Mouse (Mus musculus) kidney, embryonic 14.5 days (tissue): ENCODE results near the gene Cdh26. TPM values are rescaled to one million over a fixed set of nuclear protein-coding genes. Genes with fewer than 3 reads are reported as not detected.

Source experiments
- ATAC-seq: fragments of 200-750 bp; cut with Nextera tagmentation; 2 replicates; pipeline ENCODE4 v1.8.0; 2017; ENCODE audit warnings: moderate number of reproducible peaks, mild to moderate bottlenecking, moderate TSS enrichment, moderate library complexity; ENCODE audit not compliant: low FRiP score, low TSS enrichment
- H3K27ac ChIP-seq: fragments of 300-500 bp; sonication (generic); 2 replicates; pipeline ENCODE4 v1.5.1; 2014; ENCODE audit warnings: low read depth, mild to moderate bottlenecking, low read length, moderate library complexity, mixed read lengths
- H3K27me3 ChIP-seq: fragments of 300-500 bp; sonication (generic); 2 replicates; pipeline ENCODE4 v1.6.1; 2014; ENCODE audit warnings: mild to moderate bottlenecking, low read length; ENCODE audit not compliant: control insufficient read depth, insufficient read depth
- H3K36me3 ChIP-seq: fragments of 300-500 bp; sonication (generic); 2 replicates; pipeline ENCODE4 v1.6.1; 2014; ENCODE audit warnings: low read length, mixed read lengths; ENCODE audit not compliant: control insufficient read depth, insufficient read depth
- H3K4me1 ChIP-seq: fragments of 300-500 bp; sonication (generic); 2 replicates; pipeline ENCODE4 v1.6.1; 2014; ENCODE audit warnings: low read length, mixed read lengths; ENCODE audit not compliant: control insufficient read depth, insufficient read depth
- H3K4me2 ChIP-seq: fragments of 300-500 bp; sonication (generic); replicated peaks from 2 replicates; pipeline ENCODE4 v1.6.1; 2014; ENCODE audit warnings: low read depth, mild to moderate bottlenecking, low read length
- H3K4me3 ChIP-seq: fragments of 300-500 bp; sonication (generic); 2 replicates; pipeline ENCODE4 v1.5.1; 2014; ENCODE audit warnings: mild to moderate bottlenecking, low read length
- H3K9ac ChIP-seq: fragments of 300-500 bp; sonication (generic); 2 replicates; pipeline ENCODE4 v1.6.1; 2014; ENCODE audit warnings: low read depth, mild to moderate bottlenecking, low read length, moderate library complexity
- H3K9me3 ChIP-seq: fragments of 300-500 bp; sonication (generic); 2 replicates; pipeline ENCODE4 v1.6.1; 2016; ENCODE audit warnings: low read length; ENCODE audit not compliant: control insufficient read depth
- WGBS: fragments of 180-500 bp; shearing (Covaris S2); extraction: QIAGEN DNeasy Blood & Tissue Kit; methylation state at CpG from one replicate; pipeline ENCODE4 v1.1.7; 2014; 5-methylcytosine and 5-hydroxymethylcytosine counted together
- polyA plus RNA-seq: library from polyadenylated mRNA; unstranded; fragments of >200 nt; fragmentation: Nextera tagmentation; extraction: Ambion mirVana; gene quantifications from 2 replicates; pipeline ENCODE4 v1.2.1, GENCODE M21; 2014

The Cdh26 gene
- polyA plus RNA-seq, 1 experiment from 2014 or later, result 0.64 TPM

- Histone ChIP-seq H3K27me3 (no peaks in the 10 kb centered on the region), H3K9ac (no peak overlapping the region), H3K4me3 (no peak overlapping the region), H3K9me3 (no peaks in the 10 kb centered on the region), H3K27ac (peak overlapping the region; percentile 74), H3K36me3 (no peaks in the 10 kb centered on the region), H3K4me2 (peak overlapping the region; percentile 26; the same call in 1 of the 2 replicates), H3K4me1 (peaks cover 6% of the 10 kb centered on the region)
- ATAC-seq, result peak; percentile 93
- 2% methylated on average over 17 of the region's 17 CpGs for WGBS
These were observed 24.6 kb downstream of the Cdh26 start for GRCm38 (mm10) chr2:178454664-178455516.

- H3K4me3 ChIP-seq, result no peak overlapping the region
- ATAC-seq, result no peak
- 89% methylated on average over 6 of the region's 6 CpGs for WGBS
- H3K4me1 ChIP-seq, result peaks cover 11% of the 10 kb centered on the region
- H3K4me2 ChIP-seq, result no peak overlapping the region
- H3K27me3 ChIP-seq, result no peaks in the 10 kb centered on the region
- H3K9ac ChIP-seq, result no peak overlapping the region
- no peaks in the 10 kb centered on the region for H3K9me3 ChIP-seq
- H3K27ac ChIP-seq, result no peak overlapping the region
- no peaks in the 10 kb centered on the region for H3K36me3 ChIP-seq
These were observed 27.1 kb downstream of the Cdh26 start for GRCm38 (mm10) chr2:178457414-178457813.

GRCm38 (mm10) chr2:178460353-178460752, 30.0 kb downstream of the Cdh26 start:
- Histone ChIP-seq H3K4me3 (no peak overlapping the region), H3K4me2 (no peak overlapping the region), H3K36me3 (no peaks in the 10 kb centered on the region), H3K4me1 (peaks cover 9% of the 10 kb centered on the region), H3K27ac (no peak overlapping the region), H3K27me3 (no peaks in the 10 kb centered on the region), H3K9ac (no peak overlapping the region), H3K9me3 (no peaks in the 10 kb centered on the region)
- WGBS, result 72% methylated on average over 5 of the region's 5 CpGs
- ATAC-seq, result no peak

- ATAC-seq, result peak; percentile 32; the same call in 1 of the 2 replicates
- Histone ChIP-seq H3K9ac (no peak overlapping the region), H3K27ac (no peak overlapping the region), H3K27me3 (no peaks in the 10 kb centered on the region), H3K4me3 (no peak overlapping the region), H3K9me3 (no peaks in the 10 kb centered on the region), H3K36me3 (no peaks in the 10 kb centered on the region), H3K4me2 (no peak overlapping the region), H3K4me1 (no peaks in the 10 kb centered on the region)
- WGBS, result 82% methylated on average over 17 of the region's 17 CpGs
These were observed 41.5 kb downstream of the Cdh26 start for GRCm38 (mm10) chr2:178471546-178472480.

- Histone ChIP-seq H3K9ac (no peak overlapping the region), H3K27ac (no peak overlapping the region), H3K27me3 (no peaks in the 10 kb centered on the region), H3K4me2 (no peak overlapping the region), H3K4me3 (no peak overlapping the region), H3K4me1 (no peaks in the 10 kb centered on the region), H3K36me3 (no peaks in the 10 kb centered on the region), H3K9me3 (no peaks in the 10 kb centered on the region)
- no peak for ATAC-seq
- 86% methylated on average over 10 of the region's 10 CpGs for WGBS
These were observed 43.6 kb downstream of the Cdh26 start for GRCm38 (mm10) chr2:178473916-178474315.

- Histone ChIP-seq H3K4me2 (no peak overlapping the region), H3K36me3 (no peaks in the 10 kb centered on the region), H3K4me1 (no peaks in the 10 kb centered on the region), H3K4me3 (no peak overlapping the region), H3K27ac (no peak overlapping the region), H3K9ac (no peak overlapping the region), H3K27me3 (no peaks in the 10 kb centered on the region), H3K9me3 (no peaks in the 10 kb centered on the region)
- 81% methylated on average over 2 of the region's 2 CpGs for WGBS
- ATAC-seq, result no peak
These were observed 46.9 kb downstream of the Cdh26 start for GRCm38 (mm10) chr2:178477228-178477627.

- no peak for ATAC-seq
These were observed 48.7 kb downstream of the Cdh26 start for GRCm38 (mm10) chr2:178479011-178479410.

GRCm38 (mm10) chr2:178480932-178481331, 50.6 kb downstream of the Cdh26 start:
- Histone ChIP-seq H3K27ac (no peak overlapping the region), H3K4me1 (no peaks in the 10 kb centered on the region), H3K4me3 (no peak overlapping the region), H3K9me3 (no peaks in the 10 kb centered on the region), H3K9ac (no peak overlapping the region), H3K27me3 (no peaks in the 10 kb centered on the region), H3K4me2 (no peak overlapping the region), H3K36me3 (no peaks in the 10 kb centered on the region)
- 80% methylated on average over 2 of the region's 2 CpGs for WGBS
- no peak for ATAC-seq

More at GRCm38 (mm10) chr2:178479011-178479410, 48.7 kb downstream of the Cdh26 start:
- Histone ChIP-seq H3K9ac (no peak overlapping the region), H3K4me2 (no peak overlapping the region), H3K9me3 (no peaks in the 10 kb centered on the region), H3K4me3 (no peak overlapping the region), H3K36me3 (no peaks in the 10 kb centered on the region), H3K27me3 (no peaks in the 10 kb centered on the region), H3K4me1 (no peaks in the 10 kb centered on the region), H3K27ac (no peak overlapping the region)
- 91% methylated on average over 2 of the region's 2 CpGs for WGBS
